Mouse (Mus musculus) mesoderm, embryonic 11.5 days (tissue): ENCODE data around the gene Mnd1.

Experiments used
- DNase-seq: peaks from one replicate; pipeline ENCODE4 v3.0.0-alpha.2; 2012; ENCODE audit warnings: low read depth, low spot score

The Mnd1 gene

GRCm38 (mm10) chr3:84048729-84049175 lies 106.8 kb downstream of the Mnd1 start:
- peak; percentile 30 for DNase-seq

DNA sequence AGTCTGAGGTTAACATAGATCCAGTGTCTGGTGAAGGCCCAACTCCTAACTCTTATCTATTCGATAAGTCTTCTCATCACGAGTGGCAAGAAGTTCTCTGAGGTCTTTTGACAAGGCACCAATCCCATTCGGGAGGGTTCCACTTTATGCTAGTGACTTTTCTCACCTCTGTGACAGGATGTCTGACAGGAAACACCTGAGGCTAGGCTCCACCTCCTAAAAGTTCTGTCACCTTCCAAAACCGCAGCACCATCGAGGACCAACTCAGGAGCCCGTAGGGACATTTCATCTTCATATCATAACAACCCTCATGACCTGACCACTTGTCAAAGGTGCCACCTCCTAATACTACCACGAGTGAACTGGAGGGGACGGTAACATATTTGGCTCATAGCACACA lies 109.4 kb downstream of the Mnd1 start:
- no peak for DNase-seq

- DNase-seq = no peak
Measured at GRCm38 (mm10) chr3:84041739-84042138, 113.8 kb downstream of the Mnd1 start.

DNA sequence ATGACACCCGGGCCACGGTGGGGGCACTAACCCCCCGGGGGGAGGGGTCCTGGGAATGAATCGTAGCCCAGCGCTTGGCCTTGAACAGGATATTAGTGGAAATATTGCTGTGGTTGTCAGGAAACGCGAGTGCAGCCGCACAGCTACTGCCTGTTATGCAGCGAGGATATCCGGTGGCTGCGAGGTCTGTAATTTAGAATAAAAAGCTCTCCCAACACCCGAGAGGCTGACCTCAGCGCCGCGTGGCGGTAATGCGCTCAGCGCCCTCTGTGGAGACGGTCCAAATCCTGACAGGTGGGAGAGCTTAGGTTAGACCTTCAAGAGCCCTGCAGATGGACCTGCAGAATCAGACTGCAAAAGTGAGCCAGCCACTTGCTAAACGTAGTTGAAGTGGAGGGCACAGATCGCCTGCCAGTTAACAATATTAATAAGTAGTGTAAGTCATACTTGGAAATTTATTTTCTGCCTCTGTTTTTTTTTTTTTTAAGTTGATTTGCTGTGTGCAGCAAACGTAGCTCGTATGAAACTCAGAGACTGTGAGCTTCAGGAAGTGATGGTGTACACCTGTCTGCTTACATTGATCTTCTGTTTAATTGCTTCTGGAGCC lies 115.0 kb downstream of the Mnd1 start:
- peak; percentile 76 for DNase-seq

GRCm38 (mm10) chr3:84039646-84040475 lies 115.7 kb downstream of the Mnd1 start, which contains the start of gene Tmem131l:
TSS of gene Tmem131l (minus strand) at chr3:84040175.
- DNase-seq = peak; percentile 93

GRCm38 (mm10) chr3:84038981-84039645 lies 116.5 kb downstream of the Mnd1 start:
- peak; percentile 39 for DNase-seq

- no peak for DNase-seq
Measured at GRCm38 (mm10) chr3:84038126-84038525, 117.5 kb downstream of the Mnd1 start.
